Mouse (Mus musculus): ENCODE data around the gene Lce1k. TPM values are rescaled to one million over a fixed set of nuclear protein-coding genes. Genes with fewer than 3 reads are reported as not detected.

Gene Lce1k
- polyA plus RNA-seq, 1 experiment from 2014 or later, result not detected

DNA sequence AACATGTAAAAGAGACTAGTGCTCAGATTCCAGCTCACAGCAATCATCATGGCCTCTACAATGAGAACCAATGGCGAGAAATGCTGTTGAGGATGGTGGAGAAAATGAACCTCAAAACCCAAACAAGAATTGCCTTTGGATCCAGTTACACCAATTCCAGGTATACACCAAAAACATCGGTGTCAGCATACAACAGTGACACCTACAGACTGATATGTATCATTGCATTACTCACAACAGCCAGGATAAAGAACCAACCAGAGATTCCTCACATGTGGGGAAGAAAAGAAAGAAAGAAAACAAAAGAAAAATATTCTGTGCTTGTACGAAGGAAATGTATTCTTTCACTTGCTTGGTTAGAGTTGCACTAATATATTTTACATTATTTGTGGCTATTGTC, 36.1 kb downstream of the Lce1k start:
- no peak overlapping the region for H3K9ac ChIP-seq
- WGBS, result 19% methylated on average over 3 of the region's 3 CpGs
- TF ChIP-seq CTCF (IDR thresholded peaks at IDR 0.05; ENCODE audit: low read depth), result peak; percentile 54
- no peak overlapping the region for H3K4me2 ChIP-seq
- H3K4me3 ChIP-seq (ENCODE audit: low read depth, low read length), result no peak overlapping the region
- H3K27ac ChIP-seq (ENCODE audit: low read depth), result no peak overlapping the region
- H3K36me3 ChIP-seq (ENCODE audit: insufficient read depth), result no peaks in the 10 kb centered on the region
- DNase-seq (peak; percentile 18), ATAC-seq (ENCODE audit: insufficient read depth) (no peak)
- no peaks in the 10 kb centered on the region for H3K9me3 ChIP-seq (ENCODE audit: low read depth, low read length)
- H3K4me1 ChIP-seq (ENCODE audit: insufficient read depth), result no peaks in the 10 kb centered on the region
- H3K27me3 ChIP-seq (ENCODE audit: insufficient read depth, low read length), result no peaks in the 10 kb centered on the region

DNA sequence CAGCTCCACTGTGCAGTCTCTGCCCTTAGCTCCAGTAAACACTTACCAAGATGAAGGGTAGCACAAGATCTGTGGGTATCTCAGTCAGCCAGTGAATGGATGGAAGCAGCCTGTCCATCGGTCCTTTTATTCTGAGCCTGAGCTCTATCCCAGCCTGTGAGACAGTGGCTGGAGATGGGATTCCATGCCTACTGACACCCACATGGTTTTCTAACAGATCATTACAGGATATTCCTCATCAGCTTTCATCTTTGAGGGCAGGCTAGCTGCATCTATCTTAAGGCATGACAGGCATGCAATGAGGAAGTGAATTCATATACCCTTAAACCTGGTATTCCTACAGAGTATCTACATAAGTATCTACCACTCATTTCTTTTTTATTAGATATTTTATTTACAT, 42.7 kb downstream of the Lce1k start, which contains the start of gene Lce1h:
TSS of gene Lce1h (minus strand) at position 101 of the 400 bp plus-strand sequence.
- no peak within 1 kb of the TSS for H3K9ac ChIP-seq
- no peaks in the 10 kb centered on the region for H3K27me3 ChIP-seq (ENCODE audit: insufficient read depth, low read length)
- 78% methylated on average over 1 of the region's 1 CpGs for WGBS
- no peaks in the 10 kb centered on the region for H3K4me1 ChIP-seq (ENCODE audit: insufficient read depth)
- ATAC-seq (ENCODE audit: insufficient read depth) (no peak), DNase-seq (no peak)
- no peak within 1 kb of the TSS for H3K27ac ChIP-seq (ENCODE audit: low read depth)
- no peaks in the 10 kb centered on the region for H3K36me3 ChIP-seq (ENCODE audit: insufficient read depth)
- no peaks in the 10 kb centered on the region for H3K9me3 ChIP-seq (ENCODE audit: low read depth, low read length)
- H3K4me3 ChIP-seq (ENCODE audit: low read depth, low read length), result no peak within 1 kb of the TSS
- H3K4me2 ChIP-seq, result no peak within 1 kb of the TSS
- TF ChIP-seq CTCF (IDR thresholded peaks at IDR 0.05; ENCODE audit: low read depth), result no peak

Other genes with a start within 250 kb of the Lce1k start
- gene Ivl, start 234.2 kb downstream of the Lce1k start, polyA plus RNA-seq (2014; fragmentation: Nextera tagmentation; extraction: Ambion mirVana), result 0.18 TPM in 1 of 2 replicates, not detected in the other
- not detected in 2 replicates for gene Smcp, start 218.9 kb downstream of the Lce1k start, polyA plus RNA-seq (2014; fragmentation: Nextera tagmentation; extraction: Ambion mirVana)
- not detected in 2 replicates for gene 2210017I01Rik, start 200.4 kb downstream of the Lce1k start, polyA plus RNA-seq (2014; fragmentation: Nextera tagmentation; extraction: Ambion mirVana)
- gene Lce6a, start 186.2 kb downstream of the Lce1k start, polyA plus RNA-seq (2014; fragmentation: Nextera tagmentation; extraction: Ambion mirVana), result not detected in 2 replicates
- gene Lce1a1, start 159.6 kb downstream of the Lce1k start, polyA plus RNA-seq (2014; fragmentation: Nextera tagmentation; extraction: Ambion mirVana), result not detected in 2 replicates
- not detected in 2 replicates for gene Lce1b, start 151.0 kb downstream of the Lce1k start, polyA plus RNA-seq (2014; fragmentation: Nextera tagmentation; extraction: Ambion mirVana)
- gene Lce1a2, start 137.6 kb downstream of the Lce1k start, polyA plus RNA-seq (2014; fragmentation: Nextera tagmentation; extraction: Ambion mirVana), result not detected in 2 replicates
- gene Lce1c, start 128.6 kb downstream of the Lce1k start, polyA plus RNA-seq (2014; fragmentation: Nextera tagmentation; extraction: Ambion mirVana), result not detected in 2 replicates
- gene Lce1d, start 120.7 kb downstream of the Lce1k start, polyA plus RNA-seq (2014; fragmentation: Nextera tagmentation; extraction: Ambion mirVana), result not detected in 2 replicates
- not detected in 2 replicates for gene Lce1e, start 98.8 kb downstream of the Lce1k start, polyA plus RNA-seq (2014; fragmentation: Nextera tagmentation; extraction: Ambion mirVana)
- not detected in 2 replicates for gene Lce1f, start 87.5 kb downstream of the Lce1k start, polyA plus RNA-seq (2014; fragmentation: Nextera tagmentation; extraction: Ambion mirVana)
- gene Gm38119, start 68.8 kb downstream of the Lce1k start, polyA plus RNA-seq (2014; fragmentation: Nextera tagmentation; extraction: Ambion mirVana), result not detected in 2 replicates
- not detected in 2 replicates for gene Lce1g, start 55.6 kb downstream of the Lce1k start, polyA plus RNA-seq (2014; fragmentation: Nextera tagmentation; extraction: Ambion mirVana)
- not detected in 2 replicates for gene Lce1h, start 42.8 kb downstream of the Lce1k start, polyA plus RNA-seq (2014; fragmentation: Nextera tagmentation; extraction: Ambion mirVana)
- not detected in 2 replicates for gene Lce1i, start 29.0 kb downstream of the Lce1k start, polyA plus RNA-seq (2014; fragmentation: Nextera tagmentation; extraction: Ambion mirVana)
- not detected in 2 replicates for gene Lce1j, start 17.4 kb downstream of the Lce1k start, polyA plus RNA-seq (2014; fragmentation: Nextera tagmentation; extraction: Ambion mirVana)
- not detected in 2 replicates for gene Kprp, start 19.4 kb upstream of the Lce1k start, polyA plus RNA-seq (2014; fragmentation: Nextera tagmentation; extraction: Ambion mirVana)
- gene Lce1l, start 43.4 kb upstream of the Lce1k start, polyA plus RNA-seq (2014; fragmentation: Nextera tagmentation; extraction: Ambion mirVana), result not detected in 2 replicates
- gene 2310050C09Rik, start 62.3 kb upstream of the Lce1k start, polyA plus RNA-seq (2014; fragmentation: Nextera tagmentation; extraction: Ambion mirVana), result not detected in 2 replicates
- not detected in 2 replicates for gene Lce3a, start 118.3 kb upstream of the Lce1k start, polyA plus RNA-seq (2014; fragmentation: Nextera tagmentation; extraction: Ambion mirVana)
- gene Lce3b, start 125.1 kb upstream of the Lce1k start, polyA plus RNA-seq (2014; fragmentation: Nextera tagmentation; extraction: Ambion mirVana), result not detected in 2 replicates
- not detected in 2 replicates for gene Lce3c, start 136.6 kb upstream of the Lce1k start, polyA plus RNA-seq (2014; fragmentation: Nextera tagmentation; extraction: Ambion mirVana)
- gene Lce3d, start 149.5 kb upstream of the Lce1k start, polyA plus RNA-seq (2014; fragmentation: Nextera tagmentation; extraction: Ambion mirVana), result not detected in 2 replicates
- not detected in 2 replicates for gene Lce3e, start 159.2 kb upstream of the Lce1k start, polyA plus RNA-seq (2014; fragmentation: Nextera tagmentation; extraction: Ambion mirVana)
- gene Lce3f, start 184.3 kb upstream of the Lce1k start, polyA plus RNA-seq (2014; fragmentation: Nextera tagmentation; extraction: Ambion mirVana), result not detected in 2 replicates
- gene Crct1, start 207.8 kb upstream of the Lce1k start, polyA plus RNA-seq (2014; fragmentation: Nextera tagmentation; extraction: Ambion mirVana), result not detected in 2 replicates
- not detected in 2 replicates for gene Lce1m, start 211.2 kb upstream of the Lce1k start, polyA plus RNA-seq (2014; fragmentation: Nextera tagmentation; extraction: Ambion mirVana)

Measured in lung, embryonic 14.5 days (tissue).